Mouse (Mus musculus) CD4-positive, CD25-positive, alpha-beta regulatory T cell, adult 4 months (primary cell): ENCODE data around the gene Ttc3. TPM values are rescaled to one million over a fixed set of nuclear protein-coding genes. Genes with fewer than 3 reads are reported as not detected.
"Not testable (repeated sequence)": the region's sequence is repeated elsewhere in the genome, so short reads cannot be mapped to it uniquely, and the experiment has no call there.

Source experiments
- ATAC-seq: one replicate; pipeline ENCODE4 v1.8.0; 2017
- polyA plus RNA-seq, 2 experiments: library from polyadenylated mRNA; unstranded; fragments of 100-300 nt; shearing (Covaris generic); gene quantifications; one replicate each; pipeline ENCODE4 v1.2.1; 2017

The Ttc3 gene
- polyA plus RNA-seq = 10 to 100 TPM; 64.7 to 82.6 TPM

GRCm38 (mm10) chr16:94370173-94370914 lies at the start of gene Ttc3:
Ttc3 (plus strand) TSS chr16:94370618.
- peak; percentile 41 for ATAC-seq

GRCm38 (mm10) chr16:94323681-94324080 lies 46.7 kb upstream of the Ttc3 start:
- no peak for ATAC-seq

- ATAC-seq = no peak
Observed at GRCm38 (mm10) chr16:94326008-94326407, 44.4 kb upstream of the Ttc3 start.

GRCm38 (mm10) chr16:94327781-94328711 lies 42.4 kb upstream of the Ttc3 start, which contains the start of gene Ripply3:
Ripply3 (plus strand) TSS chr16:94328420.
- peak; percentile 18 for ATAC-seq

- peak; percentile 70 for ATAC-seq
Observed at GRCm38 (mm10) chr16:94328881-94329867, 41.2 kb upstream of the Ttc3 start.

GRCm38 (mm10) chr16:94330429-94330828 lies 40.0 kb upstream of the Ttc3 start:
- ATAC-seq = no peak

GRCm38 (mm10) chr16:94331233-94331885 lies 39.1 kb upstream of the Ttc3 start:
- no peak for ATAC-seq

GRCm38 (mm10) chr16:94331886-94332252 lies 38.5 kb upstream of the Ttc3 start:
- ATAC-seq = peak; percentile 59

- ATAC-seq = no peak
Observed at GRCm38 (mm10) chr16:94335656-94336055, 34.8 kb upstream of the Ttc3 start.

- ATAC-seq = not testable (repeated sequence)
Observed at GRCm38 (mm10) chr16:94339164-94340160, 31.0 kb upstream of the Ttc3 start.

- ATAC-seq = no peak
Observed at GRCm38 (mm10) chr16:94345733-94346132, 24.7 kb upstream of the Ttc3 start.

GRCm38 (mm10) chr16:94347080-94347731 lies 23.2 kb upstream of the Ttc3 start:
- no peak for ATAC-seq

GRCm38 (mm10) chr16:94348779-94349178 lies 21.6 kb upstream of the Ttc3 start:
- ATAC-seq = no peak

GRCm38 (mm10) chr16:94349588-94350286 lies 20.7 kb upstream of the Ttc3 start:
- ATAC-seq = no peak

- no peak for ATAC-seq
Observed at GRCm38 (mm10) chr16:94350287-94350677, 20.1 kb upstream of the Ttc3 start.

GRCm38 (mm10) chr16:94354450-94354849 lies 16.0 kb upstream of the Ttc3 start:
- peak; percentile 100 for ATAC-seq

- ATAC-seq = no peak
Observed at GRCm38 (mm10) chr16:94356046-94356445, 14.4 kb upstream of the Ttc3 start.

GRCm38 (mm10) chr16:94356776-94357494 lies 13.5 kb upstream of the Ttc3 start:
- no peak for ATAC-seq
